Mouse (Mus musculus) limb, embryonic 14.5 days (tissue): ENCODE measurements at regions not wholly inside any gene's neighbourhood (a gene's known extent, or its start where the extent isn't known, plus 50 kb on each side); places are given as distances from the start of the nearest gene placed in this dataset.

Experiments
- ATAC-seq: fragments of 200-750 bp; cut with Nextera tagmentation; 2 replicates; pipeline ENCODE4 v1.8.0; 2017; ENCODE audit warnings: low read depth, moderate number of reproducible peaks, moderate TSS enrichment; ENCODE audit not compliant: low FRiP score
- DNase-seq: peaks from one replicate; pipeline ENCODE4 v3.0.0-alpha.2; 2015; ENCODE audit warnings: low spot score
- H3K27ac ChIP-seq: fragments of 300-500 bp; sonication (generic); replicated peaks from 2 replicates; pipeline ENCODE4 v1.5.1; 2014; ENCODE audit warnings: low read depth, mild to moderate bottlenecking, low read length, moderate library complexity, mixed read lengths
- H3K27me3 ChIP-seq: fragments of 300-500 bp; sonication (generic); 2 replicates; pipeline ENCODE4 v1.6.1; 2014; ENCODE audit warnings: low read length, mixed read lengths; ENCODE audit not compliant: control insufficient read depth, insufficient read depth
- H3K36me3 ChIP-seq: fragments of 300-500 bp; sonication (generic); 2 replicates; pipeline ENCODE4 v1.6.1; 2014; ENCODE audit warnings: mild to moderate bottlenecking, low read length, moderate library complexity, mixed read lengths; ENCODE audit not compliant: control insufficient read depth, insufficient read depth
- H3K4me1 ChIP-seq: fragments of 300-500 bp; sonication (generic); 2 replicates; pipeline ENCODE4 v1.6.1; 2014; ENCODE audit warnings: antibody characterized with exemption, low read length, mixed read lengths; ENCODE audit not compliant: control insufficient read depth, insufficient read depth
- H3K4me2 ChIP-seq: fragments of 300-500 bp; sonication (generic); replicated peaks from 2 replicates; pipeline ENCODE4 v1.6.1; 2014; ENCODE audit warnings: low read depth, mild to moderate bottlenecking, low read length, moderate library complexity; ENCODE audit not compliant: severe bottlenecking
- H3K4me3 ChIP-seq: fragments of 300-500 bp; sonication (generic); replicated peaks from 2 replicates; pipeline ENCODE4 v1.5.1; 2014; ENCODE audit warnings: low read length
- H3K9ac ChIP-seq: fragments of 300-500 bp; sonication (generic); 2 replicates; pipeline ENCODE4 v1.6.1; 2014; ENCODE audit warnings: mild to moderate bottlenecking, low read depth, low read length, moderate library complexity; ENCODE audit not compliant: severe bottlenecking
- H3K9me3 ChIP-seq: fragments of 300-500 bp; sonication (generic); 2 replicates; pipeline ENCODE4 v1.6.1; 2016; ENCODE audit warnings: low read length; ENCODE audit not compliant: control insufficient read depth
- POLR2A ChIP-seq: fragments of 200-500 bp; IDR thresholded peaks from 2 replicates; pipeline ENCODE4 v1.8.0; 2012; ENCODE audit warnings: inconsistent platforms, mild to moderate bottlenecking, moderate library complexity, borderline replicate concordance; ENCODE audit not compliant: insufficient read depth, insufficient read length; ENCODE audit errors: extremely low read depth
- WGBS: fragments of 180-500 bp; shearing (Covaris S2); extraction: QIAGEN DNeasy Blood & Tissue Kit; methylation state at CpG from one replicate; pipeline ENCODE4 v1.1.7; 2014; 5-methylcytosine and 5-hydroxymethylcytosine counted together

GRCm38 (mm10) chr10:92237881-92238280, 484.3 kb downstream of the Nedd1 start:
- Histone ChIP-seq H3K9ac (no peak overlapping the region), H3K4me1 (no peaks in the 10 kb centered on the region), H3K27ac (no peak overlapping the region), H3K9me3 (no peaks in the 10 kb centered on the region), H3K36me3 (no peaks in the 10 kb centered on the region), H3K4me2 (no peak overlapping the region), H3K27me3 (no peaks in the 10 kb centered on the region), H3K4me3 (no peak overlapping the region)
- no peak for DNase-seq
- TF ChIP-seq POLR2A: no peak
- 53% methylated on average over 5 of the region's 5 CpGs for WGBS
- no peak for ATAC-seq

DNA sequence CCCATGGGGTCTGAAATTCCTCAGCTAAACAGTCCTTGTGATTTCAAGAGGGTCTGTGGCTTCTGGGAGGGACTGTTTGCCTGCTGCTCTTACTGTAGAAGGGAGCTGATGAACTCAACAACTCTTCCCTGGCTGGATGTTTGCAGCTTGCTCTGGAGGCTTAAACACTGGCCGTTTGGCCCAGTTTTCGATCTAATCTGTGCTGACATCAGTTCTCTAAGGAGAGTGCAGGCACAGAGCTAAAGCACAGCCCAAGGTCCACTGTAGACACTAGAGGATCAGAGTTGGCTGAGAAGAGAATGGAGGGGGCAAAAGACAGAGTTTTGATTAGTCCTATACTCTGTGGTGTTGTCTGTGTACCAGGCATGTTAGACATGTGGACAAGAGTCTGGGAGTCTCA, 490.1 kb downstream of the Nedd1 start:
- Histone ChIP-seq H3K27ac (no peak overlapping the region), H3K27me3 (no peaks in the 10 kb centered on the region), H3K4me1 (no peaks in the 10 kb centered on the region), H3K9me3 (no peaks in the 10 kb centered on the region), H3K36me3 (no peaks in the 10 kb centered on the region), H3K9ac (no peak overlapping the region), H3K4me3 (no peak overlapping the region), H3K4me2 (no peak overlapping the region)
- ATAC-seq: no peak
- DNase-seq: no peak
- TF ChIP-seq POLR2A: no peak
- 56% methylated on average over 2 of the region's 2 CpGs for WGBS

DNA sequence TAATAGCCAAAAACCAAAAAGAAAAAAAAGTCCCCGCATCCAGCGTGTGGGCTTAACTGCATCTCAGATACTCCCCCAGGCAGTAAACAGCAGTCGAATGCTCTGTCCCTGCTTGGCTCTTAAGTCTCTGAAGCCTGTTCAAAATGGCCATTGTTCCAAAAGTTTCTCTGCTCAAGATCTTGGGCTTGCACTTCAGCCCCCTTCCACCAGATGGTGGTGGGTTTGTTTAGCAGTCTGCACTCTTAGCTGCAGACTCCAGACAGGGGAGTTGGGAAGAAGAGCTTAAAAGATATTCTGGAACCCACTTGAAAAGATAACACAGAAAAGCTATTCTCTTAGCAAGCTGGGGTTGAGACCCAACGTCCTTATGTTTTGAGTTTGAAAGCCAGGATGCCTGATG, 496.4 kb downstream of the Nedd1 start:
- no peak overlapping the region for H3K9ac ChIP-seq
- DNase-seq (no peak), ATAC-seq (no peak)
- H3K4me1 ChIP-seq: no peaks in the 10 kb centered on the region
- no peak for TF ChIP-seq POLR2A
- no peak overlapping the region for H3K4me3 ChIP-seq
- H3K27me3 ChIP-seq: no peaks in the 10 kb centered on the region
- H3K4me2 ChIP-seq: no peak overlapping the region
- WGBS: 74% methylated on average over 4 of the region's 4 CpGs
- H3K27ac ChIP-seq: no peak overlapping the region
- H3K9me3 ChIP-seq: no peaks in the 10 kb centered on the region
- H3K36me3 ChIP-seq: no peaks in the 10 kb centered on the region

DNA sequence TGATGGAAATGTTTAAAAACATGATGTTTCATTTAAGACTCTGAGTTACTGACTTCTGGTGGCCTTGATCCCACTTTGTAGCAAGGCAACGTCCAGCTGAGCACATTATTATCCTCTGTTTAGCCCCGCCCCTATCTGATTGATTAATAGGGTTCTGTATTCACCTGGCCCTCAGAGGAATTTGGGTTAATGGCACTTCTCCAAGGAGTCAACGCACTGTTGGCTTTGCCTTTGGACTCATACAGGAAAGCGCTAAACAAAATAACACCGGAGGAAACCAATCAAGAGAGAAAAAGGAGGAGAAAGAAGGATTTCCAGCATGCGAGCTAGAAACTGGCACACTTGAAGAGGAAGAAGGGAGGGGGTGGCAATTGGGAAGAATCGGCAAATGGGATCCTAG, 497.1 kb downstream of the Nedd1 start:
- 80% methylated on average over 7 of the region's 7 CpGs for WGBS
- DNase-seq: no peak
- Histone ChIP-seq H3K27me3 (no peaks in the 10 kb centered on the region), H3K4me1 (no peaks in the 10 kb centered on the region), H3K4me3 (no peak overlapping the region), H3K27ac (no peak overlapping the region), H3K4me2 (no peak overlapping the region), H3K9ac (no peak overlapping the region), H3K9me3 (no peaks in the 10 kb centered on the region), H3K36me3 (no peaks in the 10 kb centered on the region)
- TF ChIP-seq POLR2A: no peak
- ATAC-seq: no peak

DNA sequence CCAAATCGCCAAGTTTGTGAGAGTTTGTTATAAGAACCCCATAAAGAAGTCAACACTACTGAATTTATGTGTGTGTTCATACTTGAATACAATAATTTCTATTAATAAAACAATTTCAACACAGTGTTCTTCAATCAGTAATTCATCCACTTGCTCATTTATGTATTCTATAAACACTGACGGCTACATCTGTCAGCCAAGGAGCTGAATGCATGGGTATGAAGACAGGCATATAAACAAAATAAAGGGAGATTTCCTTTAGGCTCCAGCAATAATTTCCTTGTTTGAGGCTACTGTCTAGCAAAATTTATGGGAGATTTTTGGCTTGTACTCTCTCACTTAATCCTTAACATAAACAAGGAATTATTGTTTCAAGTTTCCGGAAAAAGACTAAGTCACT, 502.9 kb downstream of the Nedd1 start:
- no peak overlapping the region for H3K9ac ChIP-seq
- no peak overlapping the region for H3K27ac ChIP-seq
- no peak for ATAC-seq
- DNase-seq: no peak
- no peak overlapping the region for H3K4me3 ChIP-seq
- H3K27me3 ChIP-seq: no peaks in the 10 kb centered on the region
- no peaks in the 10 kb centered on the region for H3K9me3 ChIP-seq
- no peaks in the 10 kb centered on the region for H3K4me1 ChIP-seq
- no peak overlapping the region for H3K4me2 ChIP-seq
- TF ChIP-seq POLR2A: no peak
- no peaks in the 10 kb centered on the region for H3K36me3 ChIP-seq
- WGBS: 63% methylated on average over 3 of the region's 3 CpGs

DNA sequence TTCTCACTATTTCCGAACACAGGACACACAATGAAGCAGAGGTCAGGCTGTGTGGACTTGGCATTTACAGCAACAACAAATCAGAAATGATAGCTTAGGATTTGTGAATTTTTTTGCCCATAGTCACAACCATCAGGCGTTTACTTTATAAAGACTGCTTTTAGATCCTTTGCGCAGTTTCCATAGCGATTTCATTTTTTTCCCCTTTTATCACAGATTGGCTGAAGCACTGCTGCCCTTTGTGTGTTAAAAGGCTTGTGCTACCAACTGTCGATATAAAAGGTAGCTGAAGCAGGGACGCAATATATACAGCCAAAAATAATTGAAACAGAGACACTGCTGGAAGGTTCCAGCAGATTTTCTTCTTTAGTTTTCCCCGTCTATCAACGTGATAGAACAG, 551.4 kb downstream of the Nedd1 start:
- H3K9ac ChIP-seq: no peak overlapping the region
- no peak for ATAC-seq
- no peaks in the 10 kb centered on the region for H3K9me3 ChIP-seq
- H3K4me3 ChIP-seq: no peak overlapping the region
- no peak overlapping the region for H3K4me2 ChIP-seq
- DNase-seq: no peak
- H3K27me3 ChIP-seq: no peaks in the 10 kb centered on the region
- WGBS: 80% methylated on average over 8 of the region's 8 CpGs
- H3K4me1 ChIP-seq: no peaks in the 10 kb centered on the region
- H3K36me3 ChIP-seq: no peaks in the 10 kb centered on the region
- H3K27ac ChIP-seq: no peak overlapping the region
- TF ChIP-seq POLR2A: no peak
